ENCODE assay signal across 8 mouse cellular contexts in genomic region chr1:164247971-164248370, GRCm38 (mm10). TPM values are rescaled to one million over a fixed set of nuclear protein-coding genes. Genes with fewer than 3 reads are reported as not detected.
A peak's percentile ranks its signal among the peaks of the same experiment; 100 is the strongest.
DNase-seq lines count a peak whose midpoint lies in the region; ATAC-seq lines count a peak whose summit lies in the region.

No protein-coding gene starts in this region.

- H3K36me3 ChIP-seq in erythroblast, embryonic 14.5 days (ENCODE audit: control insufficient read depth), result no peaks in the 10 kb centered on the region
- no peaks in the 10 kb centered on the region for H3K36me3 ChIP-seq in forebrain, embryonic 15.5 days
- no peaks in the 10 kb centered on the region for H3K36me3 ChIP-seq in kidney, embryonic 14.5 days (ENCODE audit: control insufficient read depth, insufficient read depth, low read length)

- H3K9me3 ChIP-seq in erythroblast, embryonic 14.5 days (ENCODE audit: control insufficient read depth, low read length), result no peaks in the 10 kb centered on the region
- no peaks in the 10 kb centered on the region for H3K9me3 ChIP-seq in forebrain, embryonic 15.5 days
- H3K9me3 ChIP-seq in kidney, embryonic 14.5 days (ENCODE audit: control insufficient read depth, low read length), result no peaks in the 10 kb centered on the region

- peak overlapping the region; percentile 65 for H3K4me3 ChIP-seq in erythroblast, embryonic 14.5 days (replicated peaks)
- H3K4me3 ChIP-seq in forebrain, embryonic 15.5 days, result peak overlapping the region; percentile 85
- H3K4me3 ChIP-seq in kidney, embryonic 14.5 days (ENCODE audit: low read length), result peak overlapping the region; percentile 57

- DNase-seq in adipocyte (ENCODE audit: low spot score), result peak; percentile 70
- no peak for DNase-seq in left cerebral cortex, postnatal 4 days
- no peak for DNase-seq in right cerebral cortex, postnatal 10 days (ENCODE audit: low spot score in 2 of 2)

- 9% methylated on average over 10 of the region's 10 CpGs for WGBS in forebrain, embryonic 15.5 days
- WGBS in kidney, embryonic 14.5 days, result 11% methylated on average over 10 of the region's 10 CpGs

- H3K4me1 ChIP-seq in erythroblast, embryonic 14.5 days (ENCODE audit: control insufficient read depth), result peaks cover 42% of the 10 kb centered on the region
- peaks cover 22% of the 10 kb centered on the region for H3K4me1 ChIP-seq in forebrain, embryonic 15.5 days
- H3K4me1 ChIP-seq in kidney, embryonic 14.5 days (ENCODE audit: control insufficient read depth, insufficient read depth, low read length), result peaks cover 7% of the 10 kb centered on the region

- H3K27me3 ChIP-seq in erythroblast, embryonic 14.5 days (ENCODE audit: control insufficient read depth), result peaks cover 4% of the 10 kb centered on the region; the same call in 1 of the 2 replicates
- 0 out of 2 replicates have a peak, but pooled peaks cover 2% of the 10 kb centered on the region for H3K27me3 ChIP-seq in forebrain, embryonic 15.5 days
- H3K27me3 ChIP-seq in kidney, embryonic 14.5 days (ENCODE audit: control insufficient read depth, insufficient read depth, low read length), result no peaks in the 10 kb centered on the region

- intact Hi-C loops in left cerebral cortex, postnatal 4 days (cut with DNase I), result no loop called here

- peak overlapping the region; percentile 76; the same call in 1 of the 2 replicates for H3K27ac ChIP-seq in forebrain, embryonic 15.5 days (replicated peaks)
- peak overlapping the region; percentile 52; the same call in 1 of the 2 replicates for H3K27ac ChIP-seq in kidney, embryonic 14.5 days (ENCODE audit: low read depth, low read length)

- peak overlapping the region; percentile 66 for H3K9ac ChIP-seq in forebrain, embryonic 15.5 days (replicated peaks)
- H3K9ac ChIP-seq in kidney, embryonic 14.5 days (ENCODE audit: low read depth, low read length), result peak overlapping the region; percentile 53

- ATAC-seq in erythroblast, adult 5-6 weeks (replicated peaks; ENCODE audit: low FRiP score, poor library complexity, severe bottlenecking), result no peak
- no peak for ATAC-seq in forebrain, embryonic 15.5 days (replicated peaks)
- ATAC-seq in kidney, embryonic 14.5 days (ENCODE audit: low FRiP score, low TSS enrichment), result no peak
- 0 out of 2 replicates have a peak, but pooled peaks have one; percentile 2 for ATAC-seq in megakaryocyte-erythroid progenitor cell, adult 5-6 weeks (replicated peaks; ENCODE audit: low FRiP score, low TSS enrichment, poor library complexity, severe bottlenecking)

- peak overlapping the region; percentile 80 for H3K4me2 ChIP-seq in forebrain, embryonic 15.5 days (replicated peaks)
- H3K4me2 ChIP-seq in kidney, embryonic 14.5 days (replicated peaks; ENCODE audit: low read depth, low read length), result peak overlapping the region; percentile 45

RNA-seq across cellular contexts. Expression of gene Slc19a2, which starts 0.9 kb away (rescaled TPM):
- 0.07 and 0.36 TPM in 2 replicates for polyA plus RNA-seq in erythroblast, embryonic 14.5 days (2012)
- 1.9 and 2.7 TPM in 2 replicates for total RNA-seq in erythroblast, adult 5-6 weeks (2015; ENCODE audit: low replicate concordance)
- total RNA-seq in erythroblast, adult 5-6 weeks (2017; ENCODE audit: low replicate concordance), result 1.8 and 3.8 TPM in 2 replicates
- 6.9 and 7.2 TPM in 2 replicates for polyA plus RNA-seq in forebrain, embryonic 15.5 days (2015; fragmentation: Nextera tagmentation; extraction: Ambion mirVana)
- polyA plus RNA-seq in kidney, embryonic 14.5 days (2014; fragmentation: Nextera tagmentation; extraction: Ambion mirVana), result 6.6 and 12.0 TPM in 2 replicates
- 11.2 and 12.1 TPM in 2 replicates for total RNA-seq in megakaryocyte-erythroid progenitor cell, adult 5-6 weeks (2014; fragmentation: Nextera tagmentation)
- 7.7 and 9.4 TPM in 2 replicates for total RNA-seq in megakaryocyte-erythroid progenitor cell, adult 5-6 weeks (2017)
- total RNA-seq in left cerebral cortex, postnatal 4 days (2021), result 1 to 10 TPM; 8.9 to 9.1 TPM

RNA-seq across cellular contexts. Expression of gene Ccdc181, which starts 27.4 kb away (rescaled TPM):
- 0.07 and 0.22 TPM in 2 replicates for polyA plus RNA-seq in erythroblast, embryonic 14.5 days (2012)
- total RNA-seq in erythroblast, adult 5-6 weeks (2015; ENCODE audit: low replicate concordance), result 3.3 and 4.8 TPM in 2 replicates
- 2.1 and 2.5 TPM in 2 replicates for total RNA-seq in erythroblast, adult 5-6 weeks (2017; ENCODE audit: low replicate concordance)
- polyA plus RNA-seq in forebrain, embryonic 15.5 days (2015; fragmentation: Nextera tagmentation; extraction: Ambion mirVana), result 21.7 and 22.3 TPM in 2 replicates
- polyA plus RNA-seq in kidney, embryonic 14.5 days (2014; fragmentation: Nextera tagmentation; extraction: Ambion mirVana), result 10.2 and 11.3 TPM in 2 replicates
- total RNA-seq in megakaryocyte-erythroid progenitor cell, adult 5-6 weeks (2014; fragmentation: Nextera tagmentation), result 12.6 and 14.9 TPM in 2 replicates
- 25.6 and 38.2 TPM in 2 replicates for total RNA-seq in megakaryocyte-erythroid progenitor cell, adult 5-6 weeks (2017)
- 10 to 100 TPM; 21.2 to 22.3 TPM for total RNA-seq in left cerebral cortex, postnatal 4 days (2021)

RNA-seq across cellular contexts. Expression of gene Nme7, which starts 56.0 kb away (rescaled TPM):
- 0.14 and 0.27 TPM in 2 replicates for polyA plus RNA-seq in erythroblast, embryonic 14.5 days (2012)
- 13.0 and 22.5 TPM in 2 replicates for total RNA-seq in erythroblast, adult 5-6 weeks (2015; ENCODE audit: low replicate concordance)
- 12.0 and 14.9 TPM in 2 replicates for total RNA-seq in erythroblast, adult 5-6 weeks (2017; ENCODE audit: low replicate concordance)
- polyA plus RNA-seq in forebrain, embryonic 15.5 days (2015; fragmentation: Nextera tagmentation; extraction: Ambion mirVana), result 41.6 and 42.4 TPM in 2 replicates
- polyA plus RNA-seq in kidney, embryonic 14.5 days (2014; fragmentation: Nextera tagmentation; extraction: Ambion mirVana), result 47.9 and 50.7 TPM in 2 replicates
- total RNA-seq in megakaryocyte-erythroid progenitor cell, adult 5-6 weeks (2014; fragmentation: Nextera tagmentation), result 29.0 and 43.7 TPM in 2 replicates
- total RNA-seq in megakaryocyte-erythroid progenitor cell, adult 5-6 weeks (2017), result 62.6 and 67.7 TPM in 2 replicates
- total RNA-seq in left cerebral cortex, postnatal 4 days (2021), result 10 to 100 TPM; 21.5 to 24.4 TPM

RNA-seq across cellular contexts. Expression of gene Blzf1, which starts 59.3 kb away (rescaled TPM):
- polyA plus RNA-seq in erythroblast, embryonic 14.5 days (2012), result 0.12 and 0.21 TPM in 2 replicates
- total RNA-seq in erythroblast, adult 5-6 weeks (2015; ENCODE audit: low replicate concordance), result 6.1 and 11.5 TPM in 2 replicates
- total RNA-seq in erythroblast, adult 5-6 weeks (2017; ENCODE audit: low replicate concordance), result 3.2 and 11.4 TPM in 2 replicates
- 29.1 and 32.0 TPM in 2 replicates for polyA plus RNA-seq in forebrain, embryonic 15.5 days (2015; fragmentation: Nextera tagmentation; extraction: Ambion mirVana)
- polyA plus RNA-seq in kidney, embryonic 14.5 days (2014; fragmentation: Nextera tagmentation; extraction: Ambion mirVana), result 23.9 and 25.4 TPM in 2 replicates
- 20.3 and 23.3 TPM in 2 replicates for total RNA-seq in megakaryocyte-erythroid progenitor cell, adult 5-6 weeks (2014; fragmentation: Nextera tagmentation)
- 42.8 and 43.0 TPM in 2 replicates for total RNA-seq in megakaryocyte-erythroid progenitor cell, adult 5-6 weeks (2017)
- 10 to 100 TPM; 19.8 to 24.3 TPM for total RNA-seq in left cerebral cortex, postnatal 4 days (2021)
